ENCODE assay signal across 7 mouse cellular contexts in the genomic region with DNA sequence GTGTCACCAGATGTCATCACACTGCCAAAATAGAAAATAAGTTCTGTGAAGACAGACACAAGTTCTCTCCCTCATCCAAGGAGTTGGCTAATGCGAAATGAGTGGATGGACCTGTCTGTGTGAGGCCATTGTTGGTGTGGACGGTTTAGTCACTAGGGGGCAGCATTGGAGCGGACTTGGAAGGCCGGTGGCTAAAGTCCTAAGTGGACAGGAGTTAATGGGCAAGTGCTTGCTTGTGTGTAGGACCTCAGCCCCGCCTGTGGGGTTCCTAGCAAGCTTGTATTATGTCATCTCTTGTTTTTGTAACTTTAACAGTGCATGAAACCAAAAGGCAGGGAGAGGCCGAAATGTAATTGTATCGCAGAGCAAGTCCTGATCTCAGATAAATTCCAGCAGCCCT. TPM values are rescaled to one million over a fixed set of nuclear protein-coding genes. Genes with fewer than 3 reads are reported as not detected.
DNase-seq lines count a peak whose midpoint lies in the region; ATAC-seq lines count a peak whose summit lies in the region.

No protein-coding gene starts in this region.

- peaks cover 6% of the 10 kb centered on the region; the same call in 1 of the 2 replicates for H3K4me1 ChIP-seq in intestine, embryonic 16.5 days (ENCODE audit: control insufficient read depth, insufficient read depth, low read length)
- H3K4me1 ChIP-seq in midbrain, embryonic 14.5 days (ENCODE audit: control insufficient read depth, insufficient read depth, low read length): no peaks in the 10 kb centered on the region

- H3K9ac ChIP-seq in intestine, embryonic 16.5 days (ENCODE audit: low read depth, low read length): no peak overlapping the region
- no peak overlapping the region for H3K9ac ChIP-seq in midbrain, embryonic 14.5 days (replicated peaks; ENCODE audit: low read length)

- H3K36me3 ChIP-seq in intestine, embryonic 16.5 days (ENCODE audit: control insufficient read depth, insufficient read depth, low read length): no peaks in the 10 kb centered on the region
- no peaks in the 10 kb centered on the region for H3K36me3 ChIP-seq in midbrain, embryonic 14.5 days (ENCODE audit: control insufficient read depth, insufficient read depth, low read length)

- WGBS in intestine, embryonic 16.5 days: 23% methylated on average over 7 of the region's 7 CpGs
- WGBS in midbrain, embryonic 14.5 days: 26% methylated on average over 7 of the region's 7 CpGs

- DNase-seq in adrenal gland, adult 8-10 months: peak; percentile 81
- peak; percentile 93 for DNase-seq in embryo, embryonic 10 days (ENCODE audit: low spot score)
- peak; percentile 71 for DNase-seq in gastrocnemius, postnatal 25 days
- DNase-seq in left cerebral cortex, postnatal 14 days (ENCODE audit: low spot score in 2 of 2): peak; percentile 82 to 88
- DNase-seq in midbrain, embryonic 14.5 days: peak; percentile 91
- DNase-seq in spleen, postnatal 14 days (ENCODE audit: low spot score in 2 of 2): peak; percentile 17 to 53

- no peaks in the 10 kb centered on the region for H3K9me3 ChIP-seq in intestine, embryonic 16.5 days (ENCODE audit: control insufficient read depth, low read length)
- no peaks in the 10 kb centered on the region for H3K9me3 ChIP-seq in midbrain, embryonic 14.5 days (ENCODE audit: control insufficient read depth, low read length)

- intact Hi-C loops in left cerebral cortex, postnatal 14 days (cut with DNase I): loop anchor here (2.0 to 10.0 kb wide), 4 partner anchors 89 to 405 kb away; a partner anchor contains a TSS

- no peak overlapping the region for H3K4me2 ChIP-seq in intestine, embryonic 16.5 days (ENCODE audit: low read depth, low read length)
- no peak overlapping the region for H3K4me2 ChIP-seq in midbrain, embryonic 14.5 days (ENCODE audit: low read length)

- H3K27ac ChIP-seq in intestine, embryonic 16.5 days (ENCODE audit: low read length): no peak overlapping the region
- no peak overlapping the region for H3K27ac ChIP-seq in midbrain, embryonic 14.5 days (replicated peaks; ENCODE audit: low read depth, low read length)

- peak; percentile 65 for ATAC-seq in intestine, embryonic 16.5 days
- ATAC-seq in midbrain, embryonic 14.5 days (ENCODE audit: low FRiP score, low TSS enrichment): no peak; the same call in 1 of the 2 replicates

- H3K4me3 ChIP-seq in intestine, embryonic 16.5 days (ENCODE audit: low read length): no peak overlapping the region
- H3K4me3 ChIP-seq in midbrain, embryonic 14.5 days (replicated peaks; ENCODE audit: low read depth, low read length): no peak overlapping the region

- no peaks in the 10 kb centered on the region for H3K27me3 ChIP-seq in intestine, embryonic 16.5 days (replicated peaks; ENCODE audit: control insufficient read depth, insufficient read depth, low read length)
- H3K27me3 ChIP-seq in midbrain, embryonic 14.5 days (ENCODE audit: control insufficient read depth, insufficient read depth, low read length): no peaks in the 10 kb centered on the region

RNA-seq across cellular contexts. Expression of a gene that starts 45.6 kb away (rescaled TPM):
- not detected for total RNA-seq in adrenal gland, adult 8-10 months (2022)
- total RNA-seq in gastrocnemius, postnatal 25 days (2021): not detected
- 0.29 and 0.43 TPM in 2 replicates for polyA plus RNA-seq in intestine, embryonic 16.5 days (2015; fragmentation: Nextera tagmentation; extraction: Ambion mirVana)
- total RNA-seq in left cerebral cortex, postnatal 14 days (2021): under 1 TPM in 1 of 2 experiments, not detected in 1; 0.11 TPM
- polyA plus RNA-seq in midbrain, embryonic 14.5 days (2014; fragmentation: Nextera tagmentation; extraction: Ambion mirVana): 0.28 and 0.66 TPM in 2 replicates

Comparison
In these comparisons a context has a peak if more than half of its experiments do, and no peak if none do; other contexts are left out.
1. DNase-seq: peak in every context shown above with its lines; median percentile 93 in embryo, embryonic 10 days; 91 in midbrain, embryonic 14.5 days; 85 in left cerebral cortex, postnatal 14 days; 81 in adrenal gland, adult 8-10 months; 71 in gastrocnemius, postnatal 25 days; 35 in spleen, postnatal 14 days.